Mouse (Mus musculus) cerebellum, adult 8-10 months (tissue): ENCODE results near the gene Gmppb.

Source experiments
- DNase-seq: peaks from one replicate; pipeline ENCODE4 v3.0.0; 2022

Gene Gmppb

DNA sequence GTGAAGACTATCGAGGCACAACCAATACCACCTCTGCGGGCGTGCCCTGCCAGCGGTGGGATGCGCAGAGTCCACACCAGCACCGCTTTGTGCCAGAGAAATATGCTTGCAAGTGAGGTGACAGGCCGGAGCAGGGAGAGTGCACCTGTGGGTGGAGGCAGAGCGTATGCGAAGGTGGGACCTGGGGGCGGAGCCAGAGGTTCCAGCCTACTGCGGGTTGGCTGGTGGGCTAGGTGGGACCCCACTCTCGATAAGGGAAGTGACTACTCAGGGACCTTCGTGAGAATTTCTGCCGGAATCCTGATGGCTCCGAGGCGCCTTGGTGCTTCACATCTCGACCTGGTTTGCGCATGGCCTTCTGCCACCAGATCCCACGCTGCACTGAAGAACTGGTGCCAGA is 33.5 kb downstream of the Gmppb start:
- DNase-seq: peak; percentile 42

DNA sequence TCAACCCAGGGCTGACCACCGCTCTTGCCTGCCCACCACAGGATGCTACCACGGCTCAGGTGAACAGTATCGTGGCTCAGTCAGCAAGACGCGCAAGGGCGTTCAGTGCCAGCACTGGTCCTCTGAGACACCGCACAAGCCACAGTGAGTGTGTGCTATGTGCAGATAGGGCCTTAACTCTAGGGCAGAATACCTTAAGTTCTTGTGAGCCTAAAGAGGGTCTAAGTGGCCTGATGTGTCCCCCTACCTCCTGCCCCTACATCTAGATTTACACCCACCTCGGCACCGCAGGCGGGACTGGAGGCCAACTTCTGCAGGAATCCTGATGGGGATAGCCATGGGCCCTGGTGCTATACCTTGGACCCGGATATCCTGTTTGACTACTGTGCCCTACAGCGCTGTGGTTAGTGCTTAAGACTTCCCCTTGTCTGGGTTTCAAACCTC is 34.0 kb downstream of the Gmppb start, which contains the start of gene Rnf123:
Gene Rnf123, minus strand, starts transcription at position 359 of the 444 bp plus-strand sequence.
- no peak for DNase-seq

DNA sequence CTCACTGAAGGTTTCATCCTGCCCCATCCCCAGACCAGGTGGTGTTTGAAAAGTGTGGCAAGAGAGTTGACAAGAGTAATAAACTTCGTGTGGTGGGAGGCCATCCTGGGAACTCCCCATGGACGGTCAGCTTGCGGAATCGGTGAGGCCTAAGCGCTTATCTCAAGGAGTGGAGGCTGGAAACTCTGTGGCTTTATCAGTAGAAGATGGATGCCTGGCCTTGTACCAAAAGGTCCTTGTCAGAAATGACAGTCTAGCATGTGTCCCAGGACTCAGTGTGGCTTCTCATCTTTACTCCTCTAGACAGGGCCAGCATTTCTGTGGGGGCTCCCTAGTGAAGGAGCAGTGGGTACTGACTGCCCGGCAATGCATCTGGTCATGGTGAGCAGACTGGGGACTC is 34.5 kb downstream of the Gmppb start:
- DNase-seq: no peak

DNA sequence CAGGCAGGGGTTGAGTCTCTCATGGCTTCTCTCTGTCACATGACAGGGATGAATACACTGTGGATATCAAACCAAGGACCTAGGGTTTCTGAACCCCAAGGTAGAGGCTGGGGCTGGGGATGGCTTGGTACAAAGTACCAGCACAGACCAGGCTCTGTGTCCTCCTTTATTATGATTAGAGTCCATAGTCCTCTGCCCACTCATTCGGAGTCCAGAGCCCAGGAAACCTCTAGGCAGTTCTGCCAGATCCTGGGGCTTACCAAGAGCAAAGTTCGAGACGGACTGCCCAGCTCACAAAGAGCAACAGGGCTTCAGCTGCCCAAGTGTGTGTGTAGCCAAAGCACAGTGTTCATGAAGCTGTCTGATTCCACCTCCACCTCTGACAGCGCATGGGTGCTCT is 36.2 kb downstream of the Gmppb start:
- DNase-seq: no peak

DNA sequence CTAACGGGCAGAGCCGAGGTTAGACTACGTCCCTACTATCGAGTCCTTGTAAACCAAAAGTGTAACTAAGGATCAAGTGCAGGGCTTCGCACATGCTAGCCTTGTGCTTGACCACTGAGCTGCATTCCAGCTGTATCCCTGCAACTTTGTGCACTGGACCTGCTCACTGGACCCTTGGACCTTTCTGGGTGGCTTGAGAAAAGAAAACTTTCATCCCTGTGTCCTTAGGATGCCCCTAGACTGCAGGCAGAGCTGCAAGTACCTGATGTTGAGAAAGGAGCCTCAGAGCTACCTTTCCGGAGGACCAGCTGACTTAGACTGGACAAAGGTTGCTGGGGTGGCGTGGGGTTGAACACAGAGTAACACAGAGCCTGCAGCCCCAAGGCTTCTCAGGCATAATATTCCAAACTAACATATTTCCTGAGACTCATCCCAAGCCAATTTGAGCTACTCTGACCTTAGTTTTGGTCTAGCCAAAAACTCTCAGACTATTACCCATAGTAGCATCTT is 41.6 kb downstream of the Gmppb start:
- no peak for DNase-seq

DNA sequence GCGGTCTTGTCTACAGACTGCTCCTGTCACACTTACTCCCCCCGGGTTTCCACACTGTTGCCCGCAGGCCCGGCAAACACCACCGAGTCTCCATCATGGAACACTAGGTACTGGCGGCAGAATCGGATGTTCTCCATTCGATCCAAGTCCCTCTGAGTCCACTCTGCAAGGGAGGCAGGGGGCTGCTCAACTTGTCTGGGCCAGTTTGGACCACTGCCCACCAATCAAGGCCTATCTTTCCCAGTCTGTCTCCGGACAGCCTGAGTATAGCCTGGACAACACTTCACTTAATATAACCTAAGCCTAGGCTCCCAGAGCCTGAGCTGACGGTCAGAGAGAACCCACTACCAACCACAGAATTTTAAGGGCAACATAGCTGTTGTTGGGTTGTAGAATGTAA is 44.5 kb downstream of the Gmppb start:
- DNase-seq: no peak

GRCm38 (mm10) chr9:108094184-108094941 is 45.3 kb downstream of the Gmppb start, which contains the start of gene Apeh:
TSS of gene Apeh (minus strand) at chr9:108094606.
- peak; percentile 93 for DNase-seq

- no peak for DNase-seq
These were observed 46.0 kb downstream of the Gmppb start for GRCm38 (mm10) chr9:108094998-108095411.

DNA sequence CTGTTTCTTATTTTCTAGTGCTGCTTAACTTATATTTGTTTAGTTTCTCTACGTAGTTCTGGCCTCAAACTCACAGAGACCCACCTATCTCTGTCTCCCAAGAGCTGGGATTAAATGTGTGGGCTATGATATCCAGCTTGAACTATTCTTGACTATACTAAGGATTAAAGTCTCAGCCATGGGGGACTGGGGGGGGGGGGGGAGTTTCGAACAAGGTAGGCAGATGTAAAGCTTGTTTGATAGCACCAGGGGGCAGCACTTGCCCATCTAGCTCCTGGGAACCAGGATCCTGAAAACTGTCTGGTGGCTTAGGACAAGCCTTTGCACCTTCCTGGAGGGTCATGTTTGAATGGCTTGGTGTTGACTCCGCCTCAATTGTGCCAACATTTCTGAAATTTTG is 46.5 kb downstream of the Gmppb start:
- DNase-seq: peak; percentile 74

DNA sequence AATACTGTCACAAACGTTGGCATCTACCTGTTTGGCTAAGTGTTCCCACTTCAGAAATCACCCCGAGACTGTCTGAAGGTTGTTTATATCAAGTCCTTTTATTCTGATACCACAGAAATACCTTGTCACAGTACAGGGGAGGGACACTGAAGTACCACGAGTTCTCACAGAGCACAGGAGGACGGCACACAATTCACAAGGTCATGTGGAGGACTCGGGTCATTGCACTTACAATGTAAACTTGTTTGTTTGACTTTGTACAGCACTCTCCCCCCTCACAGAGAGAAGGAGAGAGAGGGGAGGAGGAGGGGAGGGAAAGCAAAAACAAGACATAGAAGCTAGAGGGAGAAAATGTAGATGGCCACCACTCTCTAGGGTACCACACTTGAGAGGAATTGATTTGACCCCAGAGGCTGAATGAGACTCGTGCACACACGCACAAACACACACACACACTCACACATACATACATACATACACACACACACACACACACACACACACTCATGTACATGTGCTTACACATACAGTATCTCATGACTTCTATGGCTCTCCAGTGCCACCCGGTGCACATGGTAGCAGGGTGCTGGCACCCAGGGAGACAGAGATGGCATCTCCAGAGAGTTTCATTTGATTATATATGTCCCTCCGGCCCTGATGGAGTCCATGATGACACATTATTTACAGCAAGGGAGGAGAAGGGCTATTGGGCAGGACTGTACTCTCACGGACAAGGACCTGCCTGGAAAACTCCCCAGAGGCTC is 47.1 kb downstream of the Gmppb start:
- no peak for DNase-seq

- DNase-seq: peak; percentile 53
These were observed 50.6 kb downstream of the Gmppb start for GRCm38 (mm10) chr9:108099619-108100018.
